Mouse (Mus musculus) left cerebral cortex, postnatal 4 days (tissue): ENCODE results near the gene Arih2. TPM values are rescaled to one million over a fixed set of nuclear protein-coding genes. Genes with fewer than 3 reads are reported as not detected.

ENCODE experiments used
- DNase-seq: peaks from one replicate; pipeline ENCODE4 v3.0.0-alpha.2; 2022
- intact Hi-C: fragments of 180-260 bp; cut with DNase I; formaldehyde crosslinking; loops from one replicate; pipeline ENCODE4 v1.15.1; 2025
- microRNA-seq: library from miRNA; unstranded; fragments of <30 nt; microRNA quantifications from one replicate; pipeline ENCODE4 v1.2.0, GENCODE M21; 2022
- total RNA-seq, 2 experiments: library from RNA; stranded (reverse); gene quantifications; 2 replicates each; pipeline ENCODE4 v1.2.3; 2021

The Arih2 gene
- total RNA-seq, 2 experiments from 2014 or later: 58.3 to 59.6 TPM

- peak; percentile 97 for DNase-seq
- intact Hi-C loops: no loop called here
Measured at GRCm38 (mm10) chr9:108566815-108567776, 82.1 kb downstream of the Arih2 start, which contains the start of gene Ndufaf3. Gene Ndufaf3 (minus strand): TSS chr9:108567434.

- intact Hi-C loops: no loop called here
- no peak for DNase-seq
Measured at GRCm38 (mm10) chr9:108565881-108566814, 83.0 kb downstream of the Arih2 start.

GRCm38 (mm10) chr9:108564131-108564530 is 85.1 kb downstream of the Arih2 start:
- DNase-seq: no peak
- intact Hi-C loops: no loop called here

GRCm38 (mm10) chr9:108563671-108564070 is 85.5 kb downstream of the Arih2 start:
- intact Hi-C loops: no loop called here
- no peak for DNase-seq

GRCm38 (mm10) chr9:108560227-108560841 is 88.9 kb downstream of the Arih2 start, which contains the start of gene Impdh2:
Gene Impdh2 (plus strand): TSS chr9:108560286.
- intact Hi-C loops: no loop called here
- peak; percentile 97 for DNase-seq

GRCm38 (mm10) chr9:108559169-108559568 is 90.0 kb downstream of the Arih2 start:
- intact Hi-C loops: no loop called here
- no peak for DNase-seq

Small RNAs within 50 kb of the gene (microRNA-seq; reads per million reads assigned to microRNA genes)
- not detected for gene Gm24083
- gene Gm26298: not detected
- not detected for gene Mir191
- 648 reads per million, percentile 72 among the genes with 10 or more reads in this experiment for gene Mir425

Other genes starting within 250 kb of the Arih2 start
- under 1 TPM in 1 of 2 experiments, not detected in 1; 0.42 TPM for gene Ccdc36, start 220.9 kb downstream of the Arih2 start, total RNA-seq
- gene BC048562, start 212.9 kb downstream of the Arih2 start, total RNA-seq: not detected
- 10 to 100 TPM; 44.3 to 45.7 TPM for gene Ccdc71, start 188.9 kb downstream of the Arih2 start, total RNA-seq
- gene Klhdc8b, start 187.8 kb downstream of the Arih2 start, total RNA-seq: 10 to 100 TPM; 32.7 to 37.9 TPM
- 10 to 100 TPM; 29.2 to 29.9 TPM for gene Lamb2, start 169.7 kb downstream of the Arih2 start, total RNA-seq
- gene Usp19, start 158.8 kb downstream of the Arih2 start, total RNA-seq: 100 to 1,000 TPM; 111 to 124 TPM
- gene Qars, start 141.7 kb downstream of the Arih2 start, total RNA-seq: 100 to 1,000 TPM in 1 of 2 experiments, 10 to 100 TPM in 1; 98.2 to 112 TPM
- gene Qrich1, start 132.6 kb downstream of the Arih2 start, total RNA-seq: 100 to 1,000 TPM; 145 to 149 TPM
- 10 to 100 TPM; 85.7 to 86.1 TPM for gene Impdh2, start 89.1 kb downstream of the Arih2 start, total RNA-seq
- gene Ndufaf3, start 82.0 kb downstream of the Arih2 start, total RNA-seq: 10 to 100 TPM; 43.0 to 54.5 TPM
- gene Dalrd3, start 79.5 kb downstream of the Arih2 start, total RNA-seq: 10 to 100 TPM; 78.2 to 86.6 TPM
- 100 to 1,000 TPM; 233 to 289 TPM for gene Wdr6, start 70.6 kb downstream of the Arih2 start, total RNA-seq
- 10 to 100 TPM; 26.2 to 34.5 TPM for gene P4htm, start 51.7 kb downstream of the Arih2 start, total RNA-seq
- gene Slc25a20, start 12.7 kb upstream of the Arih2 start, total RNA-seq: 10 to 100 TPM; 17.9 to 18.9 TPM
- 10 to 100 TPM; 78.5 to 78.7 TPM for gene Prkar2a, start 39.9 kb upstream of the Arih2 start, total RNA-seq
- 100 to 1,000 TPM; 188 to 206 TPM for gene Ip6k2, start 134.4 kb upstream of the Arih2 start, total RNA-seq
- gene Nckipsd, start 159.0 kb upstream of the Arih2 start, total RNA-seq: 10 to 100 TPM; 28.9 to 35.9 TPM
- gene Celsr3, start 176.9 kb upstream of the Arih2 start, total RNA-seq: 100 to 1,000 TPM; 103 to 112 TPM
- 10 to 100 TPM; 22.8 to 27.4 TPM for gene Slc26a6, start 203.9 kb upstream of the Arih2 start, total RNA-seq